Mouse (Mus musculus) cerebellum, adult 2 months (tissue): ENCODE data around the gene Asxl1.

Source experiments
- CTCF ChIP-seq: fragments of 200-500 bp; IDR thresholded peaks from 2 replicates; pipeline ENCODE4 v1.5.1; 2011; ENCODE audit warnings: low read depth, mild to moderate bottlenecking, control low read depth, low read length, moderate library complexity, borderline replicate concordance; ENCODE audit not compliant: insufficient read depth
- POLR2A ChIP-seq: fragments of 200-500 bp; IDR thresholded peaks from 2 replicates; pipeline ENCODE4 v1.6.1; 2011; ENCODE audit warnings: low read length, control low read depth, borderline replicate concordance; ENCODE audit not compliant: insufficient read depth

GRCm38 (mm10) chr2:153318408-153318807 lies 27.2 kb upstream of the Asxl1 start:
- TF ChIP-seq POLR2A (no peak), CTCF (no peak)
